Mouse (Mus musculus) forebrain, embryonic 11.5 days (tissue): Measurements from ENCODE around the gene Atg7. TPM values are rescaled to one million over a fixed set of nuclear protein-coding genes. Genes with fewer than 3 reads are reported as not detected.

ENCODE experiments used
- ATAC-seq: fragments of 200-750 bp; cut with Nextera tagmentation; replicated peaks from 2 replicates; pipeline ENCODE4 v1.8.0; 2017; ENCODE audit warnings: moderate TSS enrichment; ENCODE audit not compliant: low FRiP score
- DNase-seq: peaks from one replicate; pipeline ENCODE4 v3.0.0-alpha.2; 2017; ENCODE audit warnings: low spot score
- H3K27ac ChIP-seq: fragments of 300-500 bp; sonication (generic); 2 replicates; pipeline ENCODE4 v1.5.1; 2014; ENCODE audit warnings: low read depth, low read length
- H3K27me3 ChIP-seq: fragments of 300-500 bp; sonication (generic); 2 replicates; pipeline ENCODE4 v1.6.1; 2014; ENCODE audit warnings: mild to moderate bottlenecking, low read length, mixed read lengths; ENCODE audit not compliant: control insufficient read depth, insufficient read depth
- H3K36me3 ChIP-seq: fragments of 300-500 bp; sonication (generic); 2 replicates; pipeline ENCODE4 v1.6.1; 2014; ENCODE audit warnings: mild to moderate bottlenecking, low read length, moderate library complexity, mixed read lengths; ENCODE audit not compliant: control insufficient read depth, insufficient read depth
- H3K4me1 ChIP-seq: fragments of 300-500 bp; sonication (generic); replicated peaks from 2 replicates; pipeline ENCODE4 v1.6.1; 2014; ENCODE audit warnings: low read length, mixed read lengths; ENCODE audit not compliant: control insufficient read depth, insufficient read depth
- H3K4me2 ChIP-seq: fragments of 300-500 bp; sonication (generic); 2 replicates; pipeline ENCODE4 v1.6.1; 2014; ENCODE audit warnings: low read depth, mild to moderate bottlenecking, low read length, moderate library complexity, mixed read lengths; ENCODE audit not compliant: severe bottlenecking
- H3K4me3 ChIP-seq: fragments of 300-500 bp; sonication (generic); 2 replicates; pipeline ENCODE4 v1.5.1; 2014; ENCODE audit warnings: low read depth, low read length
- H3K9ac ChIP-seq: fragments of 300-500 bp; sonication (generic); 2 replicates; pipeline ENCODE4 v1.6.1; 2014; ENCODE audit warnings: low read length
- H3K9me3 ChIP-seq: fragments of 300-500 bp; sonication (generic); 2 replicates; pipeline ENCODE4 v1.6.1; 2016; ENCODE audit warnings: low read length, mixed read lengths; ENCODE audit not compliant: control insufficient read depth
- WGBS: fragments of 180-500 bp; shearing (Covaris S2); extraction: QIAGEN DNeasy Blood & Tissue Kit; methylation state at CpG from one replicate; pipeline ENCODE4 v1.1.7; 2014; 5-methylcytosine and 5-hydroxymethylcytosine counted together
- polyA plus RNA-seq: library from polyadenylated mRNA; unstranded; fragments of >200 nt; fragmentation: Nextera tagmentation; extraction: Ambion mirVana; gene quantifications from 2 replicates; pipeline ENCODE4 v1.2.1, GENCODE M21; 2014

Atg7 gene
- polyA plus RNA-seq, 1 experiment from 2014 or later = 20.3 TPM

DNA sequence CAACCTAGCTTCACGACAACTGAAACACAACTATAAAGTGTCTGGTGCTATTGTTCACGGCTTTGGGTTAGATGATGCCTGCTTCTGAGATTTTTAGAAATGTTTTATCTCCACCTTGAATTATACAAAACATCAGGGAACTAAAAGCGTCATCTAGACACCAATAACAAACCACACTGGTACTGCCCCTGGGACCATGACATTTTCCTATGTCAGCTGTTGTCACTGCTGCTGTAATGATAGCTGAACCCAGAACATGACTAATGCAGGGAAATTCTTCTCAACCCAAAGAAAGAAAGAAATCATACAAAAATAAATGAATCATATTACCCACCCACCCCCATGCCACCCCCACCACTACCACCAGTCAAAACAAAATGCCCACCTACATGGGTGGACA lies 261.9 kb downstream of the Atg7 start:
- Histone ChIP-seq H3K27me3 (no peaks in the 10 kb centered on the region), H3K27ac (no peak overlapping the region), H3K36me3 (no peaks in the 10 kb centered on the region), H3K4me2 (no peak overlapping the region), H3K4me1 (peaks cover 33% of the 10 kb centered on the region), H3K9me3 (no peaks in the 10 kb centered on the region), H3K4me3 (no peak overlapping the region), H3K9ac (no peak overlapping the region)
- ATAC-seq (no peak), DNase-seq (no peak)
- WGBS = 94% methylated on average over 3 of the region's 3 CpGs

GRCm38 (mm10) chr6:114905253-114906028 lies 262.5 kb downstream of the Atg7 start:
- Histone ChIP-seq H3K4me1 (peaks cover 27% of the 10 kb centered on the region), H3K27ac (no peak overlapping the region), H3K27me3 (no peaks in the 10 kb centered on the region), H3K36me3 (no peaks in the 10 kb centered on the region), H3K4me3 (no peak overlapping the region), H3K9me3 (no peaks in the 10 kb centered on the region), H3K4me2 (no peak overlapping the region), H3K9ac (no peak overlapping the region)
- no peak for ATAC-seq
- 88% methylated on average over 8 of the region's 8 CpGs for WGBS
- no peak for DNase-seq

DNA sequence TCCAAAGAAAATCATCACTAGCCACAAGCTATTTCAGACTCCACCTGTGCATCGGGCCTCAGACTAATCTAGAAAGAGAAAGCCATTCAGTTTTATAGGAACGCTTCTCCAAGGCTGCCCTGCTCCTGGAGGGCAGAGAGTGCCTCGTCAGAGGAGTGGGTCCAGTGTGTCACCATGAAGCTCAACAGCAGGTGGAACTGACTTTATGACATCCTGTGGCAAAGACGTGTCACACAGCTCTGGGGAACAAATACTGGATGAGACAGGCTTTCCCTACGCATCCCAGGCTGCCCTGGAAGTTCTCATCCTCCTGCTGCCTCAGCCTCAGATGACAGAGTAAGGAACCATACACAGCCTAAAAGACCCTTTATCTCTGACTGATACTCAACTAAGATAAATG lies 263.3 kb downstream of the Atg7 start:
- ATAC-seq = no peak

DNA sequence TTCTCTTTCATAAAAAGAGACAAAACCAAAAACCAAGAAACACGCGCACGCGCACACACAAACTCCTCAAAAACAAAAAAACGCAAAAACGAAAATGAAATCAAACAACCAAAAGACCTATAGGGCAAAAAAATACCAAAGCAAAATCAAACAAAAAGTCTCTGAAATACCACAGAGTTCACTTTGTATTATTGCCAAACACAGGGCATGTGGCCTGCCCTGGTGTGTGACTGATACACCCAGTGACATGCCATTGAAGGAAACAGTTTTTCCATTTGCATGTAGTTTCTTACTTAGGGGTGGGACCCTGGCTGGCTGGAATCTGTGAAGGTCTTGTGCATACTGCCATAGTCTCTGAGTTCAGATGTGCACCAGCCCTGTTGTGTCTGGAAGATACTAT lies 264.6 kb downstream of the Atg7 start:
- ATAC-seq = no peak
- WGBS = 94% methylated on average over 6 of the region's 6 CpGs
- H3K4me2 ChIP-seq = no peak overlapping the region

More for the DNA sequence above, 263.3 kb downstream of the Atg7 start:
- Histone ChIP-seq H3K27me3 (no peaks in the 10 kb centered on the region), H3K4me2 (no peak overlapping the region), H3K9me3 (no peaks in the 10 kb centered on the region), H3K27ac (no peak overlapping the region), H3K4me1 (peaks cover 22% of the 10 kb centered on the region), H3K4me3 (no peak overlapping the region), H3K36me3 (no peaks in the 10 kb centered on the region), H3K9ac (no peak overlapping the region)
- no peak for DNase-seq
- WGBS = 80% methylated on average over 5 of the region's 5 CpGs

GRCm38 (mm10) chr6:114909801-114910200 lies 266.9 kb downstream of the Atg7 start:
- DNase-seq = no peak
- Histone ChIP-seq H3K4me3 (no peak overlapping the region), H3K27me3 (no peaks in the 10 kb centered on the region), H3K4me1 (peaks cover 19% of the 10 kb centered on the region), H3K9me3 (no peaks in the 10 kb centered on the region), H3K9ac (no peak overlapping the region), H3K36me3 (no peaks in the 10 kb centered on the region), H3K27ac (no peak overlapping the region), H3K4me2 (no peak overlapping the region)
- WGBS = 89% methylated on average over 7 of the region's 7 CpGs
- no peak for ATAC-seq

More for the DNA sequence above, 264.6 kb downstream of the Atg7 start:
- no peaks in the 10 kb centered on the region for H3K9me3 ChIP-seq
- H3K27me3 ChIP-seq = no peaks in the 10 kb centered on the region
- no peak overlapping the region for H3K4me3 ChIP-seq
- H3K4me1 ChIP-seq = peaks cover 11% of the 10 kb centered on the region; the same call in 1 of the 2 replicates
- H3K9ac ChIP-seq = no peak overlapping the region
- no peaks in the 10 kb centered on the region for H3K36me3 ChIP-seq
- no peak for DNase-seq
- H3K27ac ChIP-seq = no peak overlapping the region

Other genes with a start within 250 kb of the Atg7 start
- 0.33 and 0.47 TPM in 2 replicates for gene Hrh1, start 245.2 kb upstream of the Atg7 start, polyA plus RNA-seq